Mouse (Mus musculus) heart, embryonic 12.5 days (tissue): ENCODE measurements around the gene Foxm1. TPM values are rescaled to one million over a fixed set of nuclear protein-coding genes. Genes with fewer than 3 reads are reported as not detected.

Experiments
- ATAC-seq: fragments of 200-750 bp; cut with Nextera tagmentation; 2 replicates; pipeline ENCODE4 v1.8.0; 2017; ENCODE audit warnings: moderate TSS enrichment, moderate library complexity; ENCODE audit not compliant: insufficient number of reproducible peaks, low FRiP score
- H3K27ac ChIP-seq: fragments of 300-500 bp; sonication (generic); 2 replicates; pipeline ENCODE4 v1.5.1; 2016; ENCODE audit warnings: mild to moderate bottlenecking, moderate library complexity; ENCODE audit not compliant: poor library complexity, severe bottlenecking
- H3K27me3 ChIP-seq: fragments of 300-500 bp; sonication (generic); replicated peaks from 2 replicates; pipeline ENCODE4 v1.6.1; 2016; ENCODE audit warnings: mild to moderate bottlenecking, moderate library complexity
- H3K36me3 ChIP-seq: fragments of 300-500 bp; sonication (generic); 2 replicates; pipeline ENCODE4 v1.6.1; 2016; ENCODE audit warnings: mild to moderate bottlenecking, moderate library complexity
- H3K4me1 ChIP-seq: fragments of 300-500 bp; sonication (generic); replicated peaks from 2 replicates; pipeline ENCODE4 v1.6.1; 2016; ENCODE audit warnings: mild to moderate bottlenecking
- H3K4me2 ChIP-seq: fragments of 300-500 bp; sonication (generic); 2 replicates; pipeline ENCODE4 v1.6.1; 2016; ENCODE audit warnings: mild to moderate bottlenecking, moderate library complexity
- H3K4me3 ChIP-seq: fragments of 300-500 bp; sonication (generic); 2 replicates; pipeline ENCODE4 v1.5.1; 2016; ENCODE audit warnings: mild to moderate bottlenecking
- H3K9ac ChIP-seq: fragments of 300-500 bp; sonication (generic); 2 replicates; pipeline ENCODE4 v1.6.1; 2016; ENCODE audit warnings: mild to moderate bottlenecking, moderate library complexity
- H3K9me3 ChIP-seq: fragments of 300-500 bp; sonication (generic); replicated peaks from 2 replicates; pipeline ENCODE4 v1.6.1; 2016; ENCODE audit warnings: mild to moderate bottlenecking, moderate library complexity
- WGBS: fragments of 180-500 bp; shearing (Covaris S2); methylation state at CpG from one replicate; pipeline ENCODE4 v1.1.7; 2016; 5-methylcytosine and 5-hydroxymethylcytosine counted together
- polyA plus RNA-seq: library from polyadenylated mRNA; unstranded; fragments of >200 nt; fragmentation: Nextera tagmentation; extraction: Ambion mirVana; gene quantifications from 2 replicates; pipeline ENCODE4 v1.2.1, GENCODE M21; 2016

Gene Foxm1
- polyA plus RNA-seq, 1 experiment from 2014 or later, result 33.4 TPM

- Histone ChIP-seq H3K4me1 (peaks cover 16% of the 10 kb centered on the region), H3K36me3 (peaks cover 23% of the 10 kb centered on the region), H3K9me3 (no peaks in the 10 kb centered on the region), H3K27me3 (no peaks in the 10 kb centered on the region), H3K9ac (peak within 1 kb of the TSS; percentile 71), H3K27ac (peak within 1 kb of the TSS; percentile 92), H3K4me3 (peak within 1 kb of the TSS; percentile 69), H3K4me2 (peak within 1 kb of the TSS; percentile 82)
- peak; percentile 95 for ATAC-seq
- WGBS, result under 1% methylated on average over 42 of the region's 42 CpGs
Observed at GRCm38 (mm10) chr6:128424269-128425019, 61.7 kb downstream of the Foxm1 start, which contains the start of gene Itfg2. Itfg2 (minus strand) TSS chr6:128424931.

- H3K9me3 ChIP-seq, result no peaks in the 10 kb centered on the region
- WGBS, result 19% methylated on average over 9 of the region's 9 CpGs
Observed at GRCm38 (mm10) chr6:128425046-128425445, 62.3 kb downstream of the Foxm1 start.

More at GRCm38 (mm10) chr6:128425046-128425445, 62.3 kb downstream of the Foxm1 start:
- H3K9ac ChIP-seq, result peak overlapping the region; percentile 51; the same call in 1 of the 2 replicates
- no peak for ATAC-seq
- H3K4me3 ChIP-seq, result peak overlapping the region; percentile 69
- peaks cover 22% of the 10 kb centered on the region for H3K36me3 ChIP-seq
- H3K27ac ChIP-seq, result peak overlapping the region; percentile 92
- peak overlapping the region; percentile 82 for H3K4me2 ChIP-seq
- H3K4me1 ChIP-seq, result peaks cover 19% of the 10 kb centered on the region
- no peaks in the 10 kb centered on the region for H3K27me3 ChIP-seq

Other genes starting within 250 kb of the Foxm1 start
- 172 and 183 TPM in 2 replicates for gene Tspan9, start 219.4 kb upstream of the Foxm1 start, polyA plus RNA-seq
- 3.3 and 4.0 TPM in 2 replicates for gene Tead4, start 62.1 kb upstream of the Foxm1 start, polyA plus RNA-seq
- gene Tulp3, start 7.1 kb upstream of the Foxm1 start, polyA plus RNA-seq, result 8.2 and 10.6 TPM in 2 replicates
- 81.3 and 83.0 TPM in 2 replicates for gene Rhno1, start 56 bp upstream of the Foxm1 start, polyA plus RNA-seq
- gene Tex52, start 12.5 kb downstream of the Foxm1 start, polyA plus RNA-seq, result 0.19 and 0.21 TPM in 2 replicates
- gene Gm44596, start 12.5 kb downstream of the Foxm1 start, polyA plus RNA-seq, result not detected in 2 replicates
- 1.6 and 2.5 TPM in 2 replicates for gene Nrip2, start 36.3 kb downstream of the Foxm1 start, polyA plus RNA-seq
- gene Itfg2, start 62.0 kb downstream of the Foxm1 start, polyA plus RNA-seq, result 28.4 and 29.1 TPM in 2 replicates
- gene Fkbp4, start 75.7 kb downstream of the Foxm1 start, polyA plus RNA-seq, result 295 and 296 TPM in 2 replicates
- 0.21 and 0.34 TPM in 2 replicates for gene Pzp, start 163.8 kb downstream of the Foxm1 start, polyA plus RNA-seq
- 0.08 and 0.15 TPM in 2 replicates for gene A2ml1, start 218.6 kb downstream of the Foxm1 start, polyA plus RNA-seq